In the genomic region with DNA sequence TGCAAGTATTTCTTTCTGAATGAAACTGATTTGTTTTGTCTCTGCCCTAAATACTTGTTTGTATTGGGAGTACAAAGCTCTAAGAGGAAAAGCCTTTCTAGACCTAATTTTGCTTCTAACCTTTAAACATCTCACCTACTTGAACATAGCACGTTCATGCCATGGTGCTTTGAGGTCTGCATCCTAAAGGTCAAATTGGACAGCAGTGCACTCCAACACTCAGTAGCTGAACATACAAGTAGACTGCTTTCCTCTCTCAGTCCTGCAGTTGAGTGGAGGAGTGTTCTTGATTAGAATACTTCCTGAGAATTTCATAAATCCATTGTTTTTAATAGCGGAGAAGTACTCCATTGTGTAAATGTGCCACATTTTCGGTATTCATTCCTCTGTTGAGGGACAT, we compare ENCODE assay signal across 17 mouse cellular contexts.
"Had no signal": no experiment of that assay in that cellular context is flagged by ENCODE, and none has a peak within 500 bp of the region (broad histone marks: within the 10 kb centered on the region; RNA-seq: fewer than 3 reads in every experiment).

No protein-coding gene starts in this region.

- H3K4me1 ChIP-seq: intestine, embryonic 15.5 days; limb, embryonic 10.5 days; limb, embryonic 13.5 days; liver, embryonic 13.5 days; stomach, embryonic 15.5 days had no signal

- H3K4me3 ChIP-seq: intestine, embryonic 15.5 days; limb, embryonic 10.5 days; limb, embryonic 13.5 days; liver, embryonic 13.5 days; myocyte; stomach, embryonic 15.5 days had no signal

- H3K4me2 ChIP-seq: intestine, embryonic 15.5 days; limb, embryonic 13.5 days; liver, embryonic 13.5 days; stomach, embryonic 15.5 days had no signal

- ATAC-seq: intestine, embryonic 15.5 days had no signal

- H3K36me3 ChIP-seq: intestine, embryonic 15.5 days; limb, embryonic 10.5 days; limb, embryonic 13.5 days; liver, embryonic 13.5 days; stomach, embryonic 15.5 days had no signal

- H3K27ac ChIP-seq: intestine, embryonic 15.5 days; limb, embryonic 10.5 days; limb, embryonic 13.5 days; liver, embryonic 13.5 days; stomach, embryonic 15.5 days had no signal

- DNase-seq: kidney, adult 11 months; kidney, adult 9 months; kidney, postnatal 14 days; kidney, postnatal 4 days; layer of hippocampus, adult 9-11 months; liver, embryonic 13.5 days; lung, adult 2 months; lung, postnatal 14 days; lung, postnatal 4 days; right cerebral cortex, postnatal 25 days; spleen, adult 18-20 months; thymus, postnatal 25 days had no signal

- H3K9me3 ChIP-seq: intestine, embryonic 15.5 days; liver, embryonic 13.5 days; stomach, embryonic 15.5 days had no signal

- H3K27me3 ChIP-seq: intestine, embryonic 15.5 days; limb, embryonic 13.5 days; liver, embryonic 13.5 days; stomach, embryonic 15.5 days had no signal

- H3K9ac ChIP-seq: intestine, embryonic 15.5 days; limb, embryonic 13.5 days; liver, embryonic 13.5 days; stomach, embryonic 15.5 days had no signal
